12 mouse cellular contexts compared by ENCODE assay signal in genomic region chr15:93005751-93006231, GRCm38 (mm10).
A peak's percentile ranks its signal among the peaks of the same experiment; 100 is the strongest.
DNase-seq lines count a peak whose midpoint lies in the region; ATAC-seq lines count a peak whose summit lies in the region.
"Had no signal": no experiment of that assay in that cellular context is flagged by ENCODE, and none has a peak within 500 bp of the region (broad histone marks: within the 10 kb centered on the region; RNA-seq: fewer than 3 reads in every experiment).

No protein-coding gene starts in this region.

- no peak overlapping the region for H3K9ac ChIP-seq in liver, embryonic 12.5 days
- no peak overlapping the region for H3K9ac ChIP-seq in liver, embryonic 11.5 days (ENCODE audit: low read depth, low read length)
- H3K9ac ChIP-seq in stomach, embryonic 15.5 days, result no peak overlapping the region

- 26% methylated on average over 7 of the region's 7 CpGs for WGBS in liver, embryonic 12.5 days (ENCODE audit: insufficient replicate concordance)
- whole genome bisulfite sequencing in liver, embryonic 11.5 days, result 41% methylated on average over 7 of the region's 7 CpGs
- 27% methylated on average over 7 of the region's 7 CpGs for WGBS in stomach, embryonic 15.5 days

- no peak for DNase-seq in liver, embryonic 11.5 days (ENCODE audit: low spot score)
- peak; percentile 72 for DNase-seq in adrenal gland, postnatal 36 days
- DNase-seq in heart, postnatal 25 days (ENCODE audit: low spot score), result peak; percentile 2
- no peak for DNase-seq in cerebellum, adult 11 months
- no peak for DNase-seq in right cerebral cortex, postnatal 25 days
- DNase-seq in cerebellum, adult 11-12 months, result no peak
- DNase-seq: embryo, embryonic 11 days had no signal

- no peak overlapping the region for H3K4me2 ChIP-seq in liver, embryonic 12.5 days
- H3K4me2 ChIP-seq in liver, embryonic 11.5 days, result no peak overlapping the region
- H3K4me2 ChIP-seq in stomach, embryonic 15.5 days, result no peak overlapping the region

- no peaks in the 10 kb centered on the region for H3K9me3 ChIP-seq in liver, embryonic 12.5 days (replicated peaks)
- H3K9me3 ChIP-seq in liver, embryonic 11.5 days (ENCODE audit: control insufficient read depth, low read length), result no peaks in the 10 kb centered on the region
- H3K9me3 ChIP-seq in stomach, embryonic 15.5 days, result no peaks in the 10 kb centered on the region
- H3K9me3 ChIP-seq: midbrain, embryonic 10.5 days had no signal

- peak; percentile 35; the same call in 1 of the 2 replicates for ATAC-seq in liver, embryonic 12.5 days
- no peak for ATAC-seq in liver, embryonic 11.5 days (replicated peaks; ENCODE audit: low FRiP score)
- peak; percentile 79 for ATAC-seq in stomach, embryonic 15.5 days (ENCODE audit: insufficient read depth, low FRiP score, low read depth)
- ATAC-seq: forebrain, embryonic 16.5 days; inflammation-experienced regulatory T-cells, adult 6 months had no signal

- H3K4me3 ChIP-seq in liver, embryonic 12.5 days, result no peak overlapping the region
- H3K4me3 ChIP-seq in liver, embryonic 11.5 days (ENCODE audit: low read depth, low read length), result no peak overlapping the region
- H3K4me3 ChIP-seq in stomach, embryonic 15.5 days (replicated peaks), result no peak overlapping the region
- H3K4me3 ChIP-seq: midbrain, embryonic 10.5 days had no signal

- H3K27ac ChIP-seq in liver, embryonic 12.5 days, result 0 out of 2 replicates have a peak overlapping the region, but pooled peaks have one; percentile 20
- no peak overlapping the region for H3K27ac ChIP-seq in liver, embryonic 11.5 days (ENCODE audit: low read depth, low read length)
- H3K27ac ChIP-seq in stomach, embryonic 15.5 days, result peak overlapping the region; percentile 52; the same call in 1 of the 2 replicates
- H3K27ac ChIP-seq: midbrain, embryonic 10.5 days had no signal

- peaks cover 42% of the 10 kb centered on the region for H3K4me1 ChIP-seq in liver, embryonic 12.5 days
- peaks cover 19% of the 10 kb centered on the region for H3K4me1 ChIP-seq in liver, embryonic 11.5 days (replicated peaks; ENCODE audit: control insufficient read depth, insufficient read depth, low read length)
- peaks cover 9% of the 10 kb centered on the region; the same call in 1 of the 2 replicates for H3K4me1 ChIP-seq in stomach, embryonic 15.5 days

- H3K36me3 ChIP-seq in liver, embryonic 12.5 days, result no peaks in the 10 kb centered on the region
- H3K36me3 ChIP-seq in liver, embryonic 11.5 days (ENCODE audit: control insufficient read depth, insufficient read depth, low read length), result no peaks in the 10 kb centered on the region
- H3K36me3 ChIP-seq in stomach, embryonic 15.5 days, result no peaks in the 10 kb centered on the region
- H3K36me3 ChIP-seq: midbrain, embryonic 10.5 days had no signal

- intact Hi-C loops in heart, postnatal 25 days (cut with DNase I), result no loop called here

- H3K27me3 ChIP-seq in liver, embryonic 12.5 days (replicated peaks), result no peaks in the 10 kb centered on the region
- no peaks in the 10 kb centered on the region for H3K27me3 ChIP-seq in liver, embryonic 11.5 days (replicated peaks; ENCODE audit: control insufficient read depth, insufficient read depth, low read length)
- H3K27me3 ChIP-seq in stomach, embryonic 15.5 days (replicated peaks), result no peaks in the 10 kb centered on the region

Comparison
In these comparisons a context has a peak if more than half of its experiments do, and no peak if none do; other contexts are left out.
1. DNase-seq: peak in adrenal gland, postnatal 36 days (2 of 2) and heart, postnatal 25 days (single experiment); none in liver, embryonic 11.5 days (single experiment), cerebellum, adult 11 months (single experiment), right cerebral cortex, postnatal 25 days (single experiment) and cerebellum, adult 11-12 months (single experiment).